Mouse (Mus musculus) forebrain, embryonic 14.5 days (tissue): ENCODE measurements at regions not wholly inside any gene's neighbourhood (a gene's known extent, or its start where the extent isn't known, plus 50 kb on each side); places are given as distances from the start of the nearest gene placed in this dataset.

Source experiments
- ATAC-seq: fragments of 200-750 bp; cut with Nextera tagmentation; 2 replicates; pipeline ENCODE4 v1.8.0; 2017; ENCODE audit warnings: mild to moderate bottlenecking, moderate library complexity
- DNase-seq: peaks from one replicate; pipeline ENCODE4 v3.0.0-alpha.2; 2015; ENCODE audit warnings: low spot score
- H3K27ac ChIP-seq: fragments of 300-500 bp; sonication (generic); 2 replicates; pipeline ENCODE4 v1.5.1; 2014; ENCODE audit warnings: low read depth, mild to moderate bottlenecking, control low read depth, low read length, moderate library complexity
- H3K27me3 ChIP-seq: fragments of 300-500 bp; sonication (generic); replicated peaks from 2 replicates; pipeline ENCODE4 v1.6.1; 2014; ENCODE audit warnings: low read length, control low read depth, mixed read lengths; ENCODE audit not compliant: control insufficient read depth, insufficient read depth
- H3K36me3 ChIP-seq: fragments of 300-500 bp; sonication (generic); 2 replicates; pipeline ENCODE4 v1.6.1; 2014; ENCODE audit warnings: low read length, control low read depth; ENCODE audit not compliant: control insufficient read depth, insufficient read depth
- H3K4me1 ChIP-seq: fragments of 300-500 bp; sonication (generic); 2 replicates; pipeline ENCODE4 v1.6.1; 2014; ENCODE audit warnings: antibody characterized with exemption, low read length, control low read depth; ENCODE audit not compliant: control insufficient read depth, insufficient read depth
- H3K4me2 ChIP-seq: fragments of 300-500 bp; sonication (generic); 2 replicates; pipeline ENCODE4 v1.6.1; 2014; ENCODE audit warnings: mild to moderate bottlenecking, control low read depth, low read length
- H3K4me3 ChIP-seq: fragments of 300-500 bp; sonication (generic); 2 replicates; pipeline ENCODE4 v1.5.1; 2014; ENCODE audit warnings: low read depth, low read length, control low read depth
- H3K9ac ChIP-seq: fragments of 300-500 bp; sonication (generic); 2 replicates; pipeline ENCODE4 v1.6.1; 2014; ENCODE audit warnings: mild to moderate bottlenecking, low read length, control low read depth, moderate library complexity
- H3K9me3 ChIP-seq: fragments of 300-500 bp; sonication (generic); replicated peaks from 2 replicates; pipeline ENCODE4 v1.6.1; 2016; ENCODE audit warnings: low read length, control low read depth, mixed read lengths; ENCODE audit not compliant: control insufficient read depth
- WGBS: fragments of 180-500 bp; shearing (Covaris S2); extraction: QIAGEN DNeasy Blood & Tissue Kit; methylation state at CpG from one replicate; pipeline ENCODE4 v1.1.7; 2014; 5-methylcytosine and 5-hydroxymethylcytosine counted together

GRCm38 (mm10) chr2:61088501-61088900 is 125.5 kb upstream of the Rbms1 start:
- ATAC-seq (no peak), DNase-seq (peak; percentile 9)
- Histone ChIP-seq H3K9ac (no peak overlapping the region), H3K27ac (no peak overlapping the region), H3K9me3 (no peaks in the 10 kb centered on the region), H3K27me3 (no peaks in the 10 kb centered on the region), H3K4me1 (no peaks in the 10 kb centered on the region), H3K36me3 (no peaks in the 10 kb centered on the region), H3K4me2 (no peak overlapping the region), H3K4me3 (no peak overlapping the region)

GRCm38 (mm10) chr2:61084835-61085234 is 121.8 kb upstream of the Rbms1 start:
- Histone ChIP-seq H3K4me2 (no peak overlapping the region), H3K4me3 (no peak overlapping the region), H3K27ac (no peak overlapping the region), H3K27me3 (no peaks in the 10 kb centered on the region), H3K36me3 (no peaks in the 10 kb centered on the region), H3K9me3 (no peaks in the 10 kb centered on the region), H3K9ac (no peak overlapping the region), H3K4me1 (no peaks in the 10 kb centered on the region)
- DNase-seq, result no peak
- WGBS, result 69% methylated on average over 3 of the region's 3 CpGs
- ATAC-seq, result no peak

GRCm38 (mm10) chr2:61083100-61083499 is 120.1 kb upstream of the Rbms1 start:
- ATAC-seq (no peak), DNase-seq (no peak)
- Histone ChIP-seq H3K27me3 (no peaks in the 10 kb centered on the region), H3K27ac (no peak overlapping the region), H3K9me3 (no peaks in the 10 kb centered on the region), H3K9ac (no peak overlapping the region), H3K4me3 (no peak overlapping the region), H3K36me3 (no peaks in the 10 kb centered on the region), H3K4me1 (no peaks in the 10 kb centered on the region), H3K4me2 (no peak overlapping the region)
- 83% methylated on average over 1 of the region's 1 CpGs for WGBS

GRCm38 (mm10) chr2:61082640-61083039 is 119.6 kb upstream of the Rbms1 start:
- Histone ChIP-seq H3K27me3 (no peaks in the 10 kb centered on the region), H3K4me2 (no peak overlapping the region), H3K36me3 (no peaks in the 10 kb centered on the region), H3K4me3 (no peak overlapping the region), H3K4me1 (no peaks in the 10 kb centered on the region), H3K9ac (no peak overlapping the region), H3K27ac (no peak overlapping the region), H3K9me3 (no peaks in the 10 kb centered on the region)
- ATAC-seq, result no peak
- DNase-seq, result no peak

- Histone ChIP-seq H3K4me1 (no peaks in the 10 kb centered on the region), H3K27ac (no peak overlapping the region), H3K4me2 (no peak overlapping the region), H3K27me3 (no peaks in the 10 kb centered on the region), H3K9ac (no peak overlapping the region), H3K36me3 (no peaks in the 10 kb centered on the region), H3K4me3 (no peak overlapping the region), H3K9me3 (no peaks in the 10 kb centered on the region)
- ATAC-seq, result no peak
- 14% methylated on average over 4 of the region's 4 CpGs for WGBS
- peak; percentile 49 for DNase-seq
These were observed 117.0 kb upstream of the Rbms1 start for GRCm38 (mm10) chr2:61080006-61080405.

- Histone ChIP-seq H3K27ac (no peak overlapping the region), H3K27me3 (no peaks in the 10 kb centered on the region), H3K9me3 (0 out of 2 replicates have a peak, but pooled peaks cover 2% of the 10 kb centered on the region), H3K36me3 (no peaks in the 10 kb centered on the region), H3K9ac (no peak overlapping the region), H3K4me3 (no peak overlapping the region), H3K4me1 (no peaks in the 10 kb centered on the region), H3K4me2 (no peak overlapping the region)
- ATAC-seq (no peak), DNase-seq (no peak)
- 69% methylated on average over 3 of the region's 3 CpGs for WGBS
These were observed 108.0 kb upstream of the Rbms1 start for GRCm38 (mm10) chr2:61071025-61071424.

- DNase-seq, result no peak
- WGBS, result 80% methylated on average over 2 of the region's 2 CpGs
- H3K4me2 ChIP-seq, result no peak overlapping the region
- no peak for ATAC-seq
- no peaks in the 10 kb centered on the region for H3K4me1 ChIP-seq
- 0 out of 2 replicates have a peak, but pooled peaks cover 2% of the 10 kb centered on the region for H3K9me3 ChIP-seq
- H3K4me3 ChIP-seq, result no peak overlapping the region
- no peaks in the 10 kb centered on the region for H3K27me3 ChIP-seq
- H3K9ac ChIP-seq, result no peak overlapping the region
- no peaks in the 10 kb centered on the region for H3K36me3 ChIP-seq
- no peak overlapping the region for H3K27ac ChIP-seq
These were observed 104.9 kb upstream of the Rbms1 start for GRCm38 (mm10) chr2:61067877-61068276.

- WGBS, result 90% methylated on average over 2 of the region's 2 CpGs
- H3K4me2 ChIP-seq, result no peak overlapping the region
- no peak overlapping the region for H3K4me3 ChIP-seq
- DNase-seq, result no peak
- no peak for ATAC-seq
- H3K27me3 ChIP-seq, result no peaks in the 10 kb centered on the region
- H3K4me1 ChIP-seq, result peaks cover 3% of the 10 kb centered on the region; the same call in 1 of the 2 replicates
- H3K27ac ChIP-seq, result no peak overlapping the region
- H3K9me3 ChIP-seq, result 0 out of 2 replicates have a peak, but pooled peaks cover 2% of the 10 kb centered on the region
- no peak overlapping the region for H3K9ac ChIP-seq
- no peaks in the 10 kb centered on the region for H3K36me3 ChIP-seq
These were observed 99.1 kb upstream of the Rbms1 start for GRCm38 (mm10) chr2:61062125-61062524.

GRCm38 (mm10) chr2:61060906-61061305 is 97.9 kb upstream of the Rbms1 start:
- H3K9me3 ChIP-seq, result no peaks in the 10 kb centered on the region
- no peak overlapping the region for H3K4me2 ChIP-seq
- H3K4me3 ChIP-seq, result no peak overlapping the region
- no peaks in the 10 kb centered on the region for H3K36me3 ChIP-seq
- no peak overlapping the region for H3K27ac ChIP-seq
- ATAC-seq (no peak), DNase-seq (no peak)
- no peak overlapping the region for H3K9ac ChIP-seq
- WGBS, result 88% methylated on average over 1 of the region's 1 CpGs
- H3K27me3 ChIP-seq, result no peaks in the 10 kb centered on the region
- peaks cover 3% of the 10 kb centered on the region; the same call in 1 of the 2 replicates for H3K4me1 ChIP-seq
